Mouse (Mus musculus): ENCODE measurements around the gene Rab40c.

DNA sequence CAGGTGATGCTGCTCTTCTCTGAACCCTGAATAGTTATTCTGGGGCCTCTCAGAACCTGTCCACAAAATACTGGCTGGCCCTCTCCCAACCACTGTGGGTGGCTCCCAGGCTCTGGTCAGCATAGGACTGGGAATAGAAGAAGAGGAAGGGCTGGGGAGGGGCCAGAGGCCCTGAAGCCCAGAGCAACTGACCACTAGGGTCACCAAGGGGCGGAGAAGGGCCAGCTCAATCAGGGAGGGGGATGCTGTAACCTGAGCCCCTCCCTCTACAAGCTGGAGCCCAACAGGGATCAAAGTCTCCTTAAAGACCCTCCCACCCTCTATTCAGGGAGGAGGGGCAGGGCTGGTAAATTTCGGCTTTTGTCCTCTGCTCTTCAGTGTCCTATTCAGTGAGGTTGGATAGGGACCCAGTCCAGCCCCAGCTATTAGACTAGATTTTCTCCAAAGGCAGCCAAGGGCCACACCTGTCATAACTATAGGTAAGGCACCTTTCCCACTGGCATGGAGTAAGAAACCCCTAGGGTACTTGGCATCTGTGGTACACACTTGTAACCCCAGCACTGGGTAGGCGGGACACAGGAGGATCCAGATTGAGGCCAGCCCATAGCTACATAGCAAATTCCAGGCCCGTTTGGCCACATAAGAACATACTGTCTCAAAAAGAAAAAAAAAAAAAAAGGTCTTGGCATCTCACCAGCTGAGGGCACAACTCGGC is 39.2 kb downstream of the Rab40c start, which contains the start of gene Wfikkn1:
- TF ChIP-seq CTCF (IDR thresholded peaks at IDR 0.05 in 2 of 3, conservative IDR thresholded peaks at IDR 0.05 in 1 of 3; ENCODE audit: control insufficient read depth in 1 of 3, insufficient read depth in 1 of 3, low read depth in 2 of 3, low read length in 3 of 3, poor library complexity in 1 of 3, severe bottlenecking in 1 of 3) (no peak), ZNF384 (IDR thresholded peaks at IDR 0.05; ENCODE audit: low read depth, low read length) (peak; percentile 44; the same call in 1 of the 2 replicates), MYC (IDR thresholded peaks at IDR 0.05; ENCODE audit: low read depth, low read length) (no peak), EP300 (IDR thresholded peaks at IDR 0.05; ENCODE audit: low read depth in 1 of 2, low read length in 2 of 2) (no peak), POLR2AphosphoS5 (IDR thresholded peaks at IDR 0.05; ENCODE audit: borderline replicate concordance, low read depth, low read length) (no peak), NELFE (IDR thresholded peaks at IDR 0.05; ENCODE audit: low read depth, low read length) (no peak), KAT2A (conservative IDR thresholded peaks at IDR 0.05; ENCODE audit: low read depth, low read length) (no peak), ZC3H11A (IDR thresholded peaks at IDR 0.05; ENCODE audit: low read depth, low read length) (no peak), CHD2 (IDR thresholded peaks at IDR 0.05; ENCODE audit: low read length) (no peak), RAD21 (IDR thresholded peaks at IDR 0.05; ENCODE audit: low read depth, low read length) (no peak), POLR2A (IDR thresholded peaks at IDR 0.05; ENCODE audit: control insufficient read depth in 1 of 2, insufficient read depth in 1 of 2, low read depth in 1 of 2, low read length in 2 of 2, poor library complexity in 1 of 2) (no peak)

Data from MEL (cell line).